Mouse (Mus musculus) kidney, adult 11 months (tissue): ENCODE measurements around the gene Cep63.

ENCODE experiments used
- DNase-seq: peaks from one replicate; pipeline ENCODE4 v3.0.0; 2022

Gene Cep63

DNA sequence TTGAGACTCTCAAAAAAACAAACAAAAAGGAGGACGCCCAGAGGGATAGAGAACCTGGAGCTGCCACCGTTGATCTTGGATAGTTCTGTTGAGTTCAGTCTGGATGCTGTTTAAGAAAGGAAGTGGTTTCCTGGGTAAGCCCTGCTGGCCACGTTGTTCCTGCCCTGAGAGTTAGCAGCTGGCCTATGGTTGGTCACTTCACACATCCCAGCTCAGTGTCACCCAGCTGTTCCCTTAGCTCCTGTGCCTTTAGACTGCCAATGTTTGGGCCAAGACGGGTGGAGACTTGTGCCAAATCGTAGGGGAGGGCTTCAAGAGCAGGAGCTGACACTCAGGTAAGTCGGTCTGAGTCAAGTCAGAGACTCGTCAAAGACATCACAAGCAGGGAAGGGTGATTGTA lies 2.7 kb upstream of the Cep63 start:
- no peak for DNase-seq

DNA sequence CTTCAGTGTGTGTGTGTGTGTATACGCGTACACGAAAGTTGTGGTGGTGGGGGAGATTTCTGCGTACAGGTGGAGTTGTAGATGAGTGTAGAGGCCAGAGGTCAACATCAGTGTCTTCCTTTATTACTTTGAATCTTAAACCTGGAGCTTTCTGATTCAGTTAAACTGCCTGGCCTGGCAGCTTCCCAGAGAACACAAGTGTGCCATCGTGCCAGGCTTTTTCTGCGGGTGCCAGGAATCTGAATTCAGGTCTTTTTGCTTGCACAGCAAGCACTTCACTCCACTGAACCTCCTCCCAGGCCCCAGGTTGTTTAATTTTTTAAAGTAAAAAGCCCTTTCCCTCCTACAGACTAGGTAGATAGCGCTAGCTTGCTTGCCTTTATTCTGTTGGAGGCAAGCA lies 1.1 kb upstream of the Cep63 start:
- DNase-seq: peak; percentile 53

DNA sequence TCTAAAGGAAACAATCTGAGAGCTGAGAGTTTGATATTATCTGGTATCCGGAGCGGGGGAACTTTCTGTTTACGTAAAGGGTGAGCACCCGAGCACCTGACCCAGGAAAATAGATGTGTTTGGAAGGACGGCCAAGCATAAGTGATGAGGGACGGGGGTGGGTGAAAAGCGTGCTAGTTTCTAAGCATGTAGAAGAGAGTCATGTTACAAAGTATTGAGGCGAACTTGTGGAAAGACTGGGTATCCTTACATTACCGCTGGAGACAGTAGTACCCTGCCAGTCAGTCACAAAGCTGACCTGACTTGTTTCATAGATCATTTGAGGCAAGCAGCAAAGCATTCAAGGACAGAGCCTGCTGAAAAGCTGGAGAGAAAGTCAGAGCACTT lies 498 bp upstream of the Cep63 start:
- DNase-seq: no peak

DNA sequence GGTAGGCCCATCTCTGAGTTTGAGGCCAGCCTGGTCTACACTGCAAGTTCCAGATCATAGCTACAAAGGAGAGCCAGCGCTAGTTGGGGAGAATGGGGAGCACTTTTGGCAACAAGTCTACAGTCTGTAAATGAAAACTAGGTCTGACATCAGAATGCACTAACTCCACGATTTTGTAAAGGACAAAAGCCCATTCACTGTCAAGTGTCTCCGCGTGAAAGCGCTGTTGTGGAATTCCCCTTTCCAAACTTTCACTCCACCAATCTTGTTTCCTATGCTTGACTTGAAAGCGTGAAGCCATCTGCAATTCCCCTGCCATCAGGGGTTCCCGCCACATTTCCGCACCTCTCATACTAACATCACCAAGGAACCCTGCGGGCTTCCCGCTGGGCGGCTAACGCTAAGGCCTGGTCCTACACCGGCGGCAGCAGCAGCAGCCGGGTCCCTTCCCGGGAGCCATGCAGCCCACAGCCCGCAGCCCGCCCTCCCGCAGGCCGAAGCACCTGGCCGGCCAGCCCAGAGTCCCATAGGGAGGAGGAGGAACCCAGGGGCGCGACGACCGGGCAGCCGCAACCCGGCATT lies 842 bp downstream of the Cep63 start:
- no peak for DNase-seq

DNA sequence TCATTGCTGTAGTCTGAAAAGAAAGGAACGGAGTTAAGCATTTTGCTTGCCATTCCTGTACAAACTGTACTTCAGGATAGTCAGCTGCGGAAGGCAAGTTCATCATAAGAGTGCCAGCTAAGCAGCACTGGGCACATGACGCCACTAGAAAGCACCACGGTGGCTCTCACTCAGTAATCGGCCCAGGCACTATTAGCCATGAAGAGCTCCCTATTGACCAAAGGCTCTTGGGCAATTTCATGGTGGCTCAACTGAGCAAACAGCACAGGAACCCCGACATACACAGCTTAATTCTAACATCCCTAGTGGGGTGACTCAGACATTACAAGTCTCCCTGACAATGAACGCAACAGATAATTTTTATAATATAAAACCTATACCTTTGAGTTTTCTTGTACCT lies 2.8 kb downstream of the Cep63 start:
- DNase-seq: no peak

DNA sequence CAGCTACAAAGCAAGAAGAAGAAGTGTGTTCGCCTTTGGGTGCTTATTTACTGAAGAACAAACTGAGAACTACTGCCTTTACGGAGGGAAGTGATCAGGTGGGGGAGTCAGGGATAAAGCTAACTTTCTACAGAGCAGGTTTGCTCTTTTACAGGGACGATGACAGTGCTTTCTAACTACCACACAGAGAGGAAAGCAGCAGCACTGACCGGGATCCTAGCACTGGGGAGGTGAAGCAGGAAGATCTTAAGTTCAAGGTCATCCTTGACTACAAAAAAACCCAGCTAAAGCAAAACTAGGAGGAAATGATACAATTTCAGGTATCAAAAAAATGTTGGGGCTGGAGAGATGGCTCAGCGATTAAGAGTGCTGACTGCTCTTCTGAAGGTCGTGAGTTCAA lies 3.5 kb downstream of the Cep63 start:
- DNase-seq: no peak

DNA sequence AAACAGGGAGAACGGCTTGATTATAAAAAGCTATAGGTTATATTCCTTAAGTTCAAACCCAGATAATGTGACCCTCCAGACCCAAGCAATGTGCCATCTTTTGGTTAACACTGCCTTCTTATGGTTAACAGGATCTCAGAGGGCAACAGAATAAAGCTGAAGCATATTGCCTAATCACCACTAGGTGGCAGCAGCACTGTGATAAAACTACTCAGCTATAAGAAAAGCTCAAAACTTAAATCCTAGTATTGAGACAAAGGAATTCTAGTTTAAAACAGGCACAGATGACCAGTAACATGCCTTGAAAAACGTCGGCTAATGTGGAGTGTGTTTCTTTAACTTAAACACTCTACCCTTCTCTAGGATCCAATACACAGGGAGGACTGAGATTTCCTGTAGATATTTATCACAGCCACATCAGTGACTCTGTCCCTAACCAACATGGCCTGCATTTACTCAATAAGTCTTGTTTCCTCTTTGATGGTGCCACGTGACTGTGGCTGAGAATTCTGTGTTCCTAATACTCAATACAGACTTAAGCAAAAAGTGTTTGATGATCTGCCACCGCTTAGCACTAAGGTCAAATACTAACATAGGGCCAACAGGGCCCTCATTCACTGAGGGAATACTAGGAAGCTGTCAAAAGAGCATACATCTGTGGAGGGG lies 4.0 kb downstream of the Cep63 start:
- DNase-seq: no peak

DNA sequence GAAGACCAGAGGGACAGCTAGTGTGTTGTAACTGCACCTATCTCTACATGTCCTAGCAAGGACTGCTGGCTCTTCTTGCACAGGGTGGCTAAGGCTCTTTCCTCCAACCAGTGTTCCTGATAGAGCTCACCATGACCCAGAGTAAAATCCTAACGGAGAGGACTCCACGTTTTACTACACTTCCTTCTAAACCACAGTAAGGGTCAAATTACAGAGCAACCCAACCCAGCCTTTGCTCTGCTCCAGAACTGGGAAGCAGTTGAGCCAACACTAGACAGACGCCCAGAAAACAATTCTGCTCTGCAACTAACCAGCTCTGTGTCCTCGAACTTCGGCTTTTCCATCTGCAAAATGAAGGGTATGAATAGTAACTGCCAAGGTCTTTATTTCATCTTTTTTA lies 4.9 kb downstream of the Cep63 start:
- no peak for DNase-seq

DNA sequence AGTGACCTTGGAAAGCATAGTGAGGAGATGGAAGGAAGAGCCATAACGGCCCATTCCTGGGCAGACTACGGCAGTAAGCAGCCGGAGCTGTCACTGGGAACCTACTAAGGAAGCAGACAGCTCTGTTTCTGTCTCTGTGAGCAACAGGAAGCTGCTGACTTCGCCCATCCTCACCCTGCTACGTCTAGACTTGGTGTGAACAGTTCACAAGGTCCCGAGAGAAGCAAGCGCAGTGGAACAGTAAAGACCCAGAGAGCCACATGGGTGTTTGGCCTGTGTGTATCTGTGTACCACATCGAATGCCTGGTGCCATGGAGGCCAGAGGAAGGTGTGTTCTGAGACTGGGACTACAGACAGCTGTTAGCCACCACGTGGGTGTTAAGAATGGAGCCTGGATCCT lies 10.1 kb downstream of the Cep63 start:
- no peak for DNase-seq

DNA sequence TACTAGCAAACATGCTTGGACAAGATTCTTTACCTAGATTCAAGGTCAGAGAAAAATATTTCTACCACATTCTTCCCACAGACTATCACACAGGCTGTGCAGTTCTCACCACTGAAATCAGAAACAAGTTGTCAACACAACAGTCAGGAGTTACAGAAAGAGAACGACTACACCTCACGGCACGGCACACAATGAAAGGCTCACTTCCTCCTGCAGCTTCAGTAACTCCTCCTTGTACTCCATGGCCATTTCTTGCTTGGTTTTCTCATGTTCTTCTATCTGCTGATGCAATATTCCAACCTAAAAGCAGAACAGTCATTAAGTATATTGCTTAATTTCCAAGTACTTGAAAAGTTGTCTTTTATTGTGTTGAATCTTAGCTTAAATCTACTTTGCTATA lies 11.3 kb downstream of the Cep63 start:
- DNase-seq: no peak

DNA sequence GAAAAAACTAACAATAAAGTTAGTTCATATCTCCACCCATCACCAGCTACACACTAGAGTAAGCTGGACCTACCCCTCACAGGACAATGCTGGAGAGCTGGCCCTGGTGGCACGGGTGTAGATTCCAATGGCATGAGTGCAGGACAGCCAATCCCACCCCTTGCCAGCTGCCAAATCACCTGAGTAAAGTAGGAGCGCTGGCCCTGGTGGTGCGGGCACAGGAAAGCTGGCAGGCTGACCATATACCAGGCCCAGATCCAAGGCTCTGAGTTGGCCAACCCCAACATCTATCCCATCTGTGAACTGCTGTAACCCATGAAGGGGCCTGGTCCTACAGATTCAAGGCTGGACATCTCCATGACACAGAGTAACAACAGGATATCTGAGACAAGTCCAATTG lies 17.1 kb downstream of the Cep63 start:
- DNase-seq: no peak

DNA sequence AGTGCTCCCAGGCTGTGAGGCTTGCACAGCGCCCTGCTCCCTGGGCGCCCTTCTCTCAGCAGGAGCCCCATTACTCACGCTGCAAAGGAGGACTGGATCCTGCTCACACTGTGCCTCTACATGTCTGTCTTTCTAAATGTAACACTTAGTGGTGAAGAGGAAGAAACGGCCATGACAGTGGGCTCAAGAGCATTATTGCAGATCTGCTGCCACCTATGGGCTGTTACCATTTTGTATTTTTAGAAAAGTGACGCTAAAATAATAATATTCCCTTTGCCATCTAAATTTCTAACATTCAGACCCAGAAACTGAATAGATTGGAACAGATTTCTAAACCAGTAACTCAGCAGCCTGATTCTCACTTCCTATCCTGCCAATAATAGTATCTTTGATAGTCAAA lies 18.9 kb downstream of the Cep63 start:
- no peak for DNase-seq

DNA sequence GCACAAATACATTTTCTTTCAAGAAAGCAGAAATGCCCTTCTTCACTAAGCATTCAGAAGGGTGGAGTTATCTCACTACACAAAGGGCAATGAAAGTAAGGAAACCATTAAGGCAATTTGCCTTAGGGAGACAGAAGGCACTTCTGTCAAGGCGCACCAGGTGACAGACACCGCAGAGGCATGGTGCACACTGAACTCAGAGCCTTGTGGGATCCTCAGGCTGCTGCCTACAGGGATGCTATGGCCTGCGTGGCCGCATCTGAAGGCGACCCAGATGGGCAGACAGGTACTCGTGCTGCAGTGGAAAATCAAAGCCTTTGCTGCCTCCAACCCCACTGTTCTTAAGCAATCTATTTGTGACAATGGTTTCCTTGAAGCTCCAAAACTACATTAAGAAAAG lies 21.2 kb downstream of the Cep63 start:
- DNase-seq: no peak

DNA sequence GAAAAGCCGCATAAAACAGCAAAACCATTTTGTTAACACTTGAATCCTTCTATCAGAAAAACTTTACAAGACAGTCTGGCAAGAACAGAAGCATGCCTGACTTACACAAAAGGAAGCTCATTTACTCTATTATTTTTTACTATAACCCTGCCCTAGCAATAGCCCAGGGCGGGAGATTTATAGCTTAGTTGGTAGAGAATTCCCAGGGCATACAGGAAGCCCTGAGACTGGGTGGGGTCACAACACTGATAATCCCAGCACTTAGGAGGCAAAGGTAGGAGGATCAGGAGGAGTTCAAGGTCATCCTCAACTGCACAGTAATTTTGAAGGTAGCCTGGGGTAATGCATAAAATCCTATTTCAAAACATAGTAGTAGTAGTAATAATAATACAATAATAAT lies 24.7 kb downstream of the Cep63 start:
- no peak for DNase-seq

DNA sequence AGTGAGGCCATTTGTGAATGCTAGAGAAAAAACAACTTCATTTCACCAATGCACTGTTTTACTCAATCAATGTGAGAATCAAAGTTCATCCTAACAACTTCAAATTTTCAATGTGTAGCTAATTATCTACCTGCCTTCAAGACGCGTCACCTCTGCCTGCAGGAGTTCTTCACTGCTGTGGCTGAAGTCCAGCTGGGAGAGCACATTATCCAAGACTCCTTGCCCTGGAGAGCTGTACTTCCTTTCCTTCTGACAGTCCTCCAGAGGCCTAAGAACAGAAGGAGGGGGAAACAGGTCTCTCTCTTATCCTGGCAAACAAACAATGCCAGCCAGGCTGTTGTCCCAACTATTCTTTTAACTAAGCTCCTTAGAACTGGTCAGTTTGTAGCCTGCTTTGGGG lies 25.1 kb downstream of the Cep63 start:
- DNase-seq: peak; percentile 62

DNA sequence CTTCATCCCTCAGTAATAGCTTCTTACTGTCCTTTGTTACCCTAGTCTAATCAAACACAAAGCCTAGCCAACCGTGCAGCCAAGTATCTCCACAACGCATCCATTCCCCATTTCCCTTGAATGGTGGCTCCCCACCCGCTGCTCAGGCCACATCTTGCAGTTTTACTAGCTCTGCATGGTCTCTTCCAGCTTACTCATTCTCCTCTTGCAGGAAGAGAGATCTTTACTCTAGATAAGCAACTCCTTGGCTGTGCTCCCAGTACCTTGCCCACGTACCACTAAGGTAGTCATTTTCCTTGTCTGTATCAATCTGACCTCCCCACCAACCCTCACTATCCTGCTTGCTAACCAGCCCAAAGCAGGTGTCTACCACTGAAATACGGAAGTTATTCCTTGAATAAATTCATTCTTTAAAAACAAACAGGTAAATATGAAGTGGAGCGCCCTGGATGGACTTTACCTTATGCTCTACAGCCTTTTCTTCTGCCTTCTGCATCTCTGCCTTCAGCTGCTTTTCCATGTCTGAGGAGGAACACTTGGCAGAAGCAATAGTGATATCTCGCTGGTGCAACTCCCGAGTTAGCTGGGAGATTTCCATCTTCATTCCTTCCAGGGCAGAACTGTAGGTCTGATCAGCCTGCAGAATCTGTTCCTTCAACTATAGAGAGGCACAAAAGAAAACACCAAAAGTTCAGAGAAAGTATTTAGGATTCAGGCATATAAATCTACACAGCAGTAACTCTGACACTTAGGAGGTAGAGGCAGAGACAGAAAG lies 30.5 kb downstream of the Cep63 start:
- DNase-seq: no peak

DNA sequence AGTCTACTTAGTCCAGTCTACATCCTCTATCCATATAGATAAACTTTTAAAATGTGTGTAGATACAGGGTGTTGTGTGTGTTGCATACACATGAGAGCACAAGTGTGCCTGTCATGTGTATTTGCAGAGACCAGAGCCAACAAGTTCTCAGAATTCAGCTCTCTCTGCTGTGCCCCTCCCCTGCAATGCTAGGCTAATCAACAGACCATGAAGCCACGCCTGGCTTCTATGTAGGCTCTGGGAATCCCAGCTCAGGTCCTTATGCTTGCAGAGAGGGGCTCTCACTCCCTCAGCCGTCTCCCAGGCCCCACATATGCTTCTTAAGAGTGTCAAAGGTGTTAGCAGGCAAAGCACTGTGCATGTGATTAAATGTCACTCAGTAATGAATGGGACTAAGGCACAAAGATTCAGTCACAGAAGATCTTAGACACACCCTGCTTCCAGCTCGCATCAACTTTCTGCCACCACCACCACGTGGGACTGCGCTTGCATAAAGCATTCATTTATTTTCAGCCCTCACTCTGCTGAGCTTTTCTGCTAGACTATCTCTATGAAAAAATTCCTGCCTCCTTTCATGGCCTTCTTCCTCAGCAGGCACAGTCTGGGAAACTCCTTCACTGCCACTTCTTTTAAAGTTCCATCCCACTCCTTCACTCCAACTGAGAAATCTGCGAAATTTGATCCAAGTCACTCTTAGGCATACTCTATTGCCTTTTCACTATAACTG lies 31.5 kb downstream of the Cep63 start:
- no peak for DNase-seq

DNA sequence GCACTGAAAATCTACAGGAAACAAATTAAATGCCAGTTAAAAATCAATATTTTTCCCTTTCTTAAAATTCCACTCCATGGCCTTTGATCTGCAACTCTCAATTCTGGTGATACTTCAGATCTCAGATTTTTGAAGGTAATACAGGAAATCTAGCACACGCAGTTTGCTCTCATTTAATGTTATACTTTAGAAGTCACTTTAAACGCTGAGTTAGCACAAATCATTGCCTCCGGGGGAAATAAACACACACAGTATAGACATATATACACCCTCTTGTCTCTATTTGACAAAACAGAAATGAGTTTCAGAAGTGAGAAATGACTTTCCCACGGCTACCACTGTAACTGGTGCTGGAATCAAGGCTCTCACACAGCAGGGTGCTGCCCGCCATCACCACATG lies 39.0 kb downstream of the Cep63 start:
- no peak for DNase-seq

DNA sequence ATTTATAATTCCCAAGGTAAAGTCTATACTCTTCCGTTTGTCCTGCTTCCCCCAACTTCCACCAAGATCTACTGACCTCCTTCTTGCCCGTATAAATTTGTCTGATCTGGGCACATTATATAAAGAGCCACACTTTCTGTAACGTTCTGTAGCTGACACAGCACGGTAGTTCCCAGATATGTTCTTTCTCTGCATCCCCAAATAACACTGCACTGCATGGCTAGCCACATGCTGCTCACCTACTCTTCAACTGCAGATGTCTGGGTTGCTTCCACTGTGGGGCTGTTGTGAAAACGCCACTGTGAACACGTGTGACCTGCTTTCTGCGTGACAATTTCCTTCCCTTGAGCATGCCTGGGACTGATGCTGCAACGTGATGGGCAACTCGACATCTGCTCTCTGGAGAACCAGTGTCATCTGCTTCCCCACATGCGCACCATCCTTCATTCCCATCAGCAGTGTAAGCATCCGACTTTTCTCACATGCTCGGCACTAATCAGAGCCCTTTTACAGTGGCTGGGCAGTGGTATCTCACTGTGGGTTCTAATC lies 44.3 kb downstream of the Cep63 start:
- DNase-seq: no peak

DNA sequence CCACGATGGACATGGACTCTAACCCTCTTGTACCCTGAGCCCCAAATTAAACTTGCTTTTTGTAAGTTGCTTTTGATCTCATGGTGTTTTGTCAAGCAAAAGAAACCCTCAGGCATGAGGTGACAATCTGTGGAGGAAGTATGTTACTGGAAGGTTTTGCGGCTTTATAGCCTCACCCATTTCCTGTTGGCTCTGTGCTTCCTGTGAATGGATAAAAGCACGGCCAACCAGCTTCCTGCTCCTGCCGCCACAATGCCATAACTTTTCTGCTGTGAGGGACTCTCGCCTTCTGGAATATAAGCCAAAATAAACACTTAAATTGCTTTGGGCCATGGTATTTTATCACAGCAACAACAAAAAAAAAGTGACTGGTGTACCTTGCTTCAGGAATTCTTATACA lies 48.9 kb downstream of the Cep63 start:
- DNase-seq: peak; percentile 15

DNA sequence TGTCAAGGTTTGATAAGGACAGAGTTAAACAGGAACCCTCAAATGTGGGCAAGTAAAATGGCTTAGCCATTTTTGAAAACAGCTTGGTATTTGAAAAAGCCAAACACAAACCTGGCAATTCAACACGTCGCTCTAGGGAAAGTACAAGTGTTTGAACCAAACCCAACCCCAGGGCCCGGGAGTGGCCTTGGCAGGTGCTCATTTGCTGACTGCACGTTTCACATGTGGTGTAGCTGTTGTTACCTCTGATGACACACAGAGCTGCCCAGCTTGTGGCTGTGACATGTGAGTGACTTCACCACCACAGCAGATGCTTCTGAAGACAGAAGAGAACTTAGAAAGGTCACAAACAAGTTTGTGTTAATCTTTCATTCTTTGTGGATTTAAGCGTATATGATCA lies 53.4 kb downstream of the Cep63 start:
- DNase-seq: no peak

DNA sequence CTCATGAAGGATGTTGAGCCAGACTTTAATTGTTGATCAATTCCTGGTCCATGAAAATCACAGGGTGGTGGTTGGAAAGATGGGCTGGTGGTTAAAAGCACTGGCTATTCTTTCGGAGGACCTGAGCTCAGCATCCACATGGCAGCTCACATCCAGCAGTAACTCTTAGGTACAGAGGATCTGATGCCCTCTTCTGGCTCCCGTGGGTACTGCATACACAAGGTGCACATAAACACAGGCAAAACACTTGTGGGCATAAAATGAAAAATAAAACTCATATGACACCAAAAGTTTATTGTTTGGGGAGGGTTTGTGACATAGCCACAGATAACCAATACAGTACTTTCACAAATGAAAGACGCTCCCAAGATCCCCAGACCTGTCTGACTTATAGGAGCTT lies 67.9 kb downstream of the Cep63 start:
- DNase-seq: no peak

DNA sequence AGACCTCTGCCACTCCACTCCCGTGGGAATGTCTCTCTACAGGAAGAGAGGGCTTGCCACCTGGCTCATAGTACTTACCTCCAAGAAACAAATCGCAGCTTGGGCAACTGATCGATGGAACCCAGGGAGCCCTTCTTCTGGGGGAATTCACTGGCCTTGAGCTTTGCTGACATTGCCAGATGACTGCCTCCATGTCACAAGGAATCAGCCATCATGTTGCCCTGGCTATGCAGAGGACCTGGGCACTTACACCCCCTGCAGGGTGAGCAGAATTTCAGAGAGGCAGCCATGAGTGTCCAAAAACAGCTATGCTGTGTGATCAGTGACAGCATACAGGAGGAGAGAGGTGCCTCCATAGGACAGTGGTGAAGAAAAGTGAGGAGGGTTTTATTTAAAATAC lies 72.6 kb downstream of the Cep63 start:
- no peak for DNase-seq

DNA sequence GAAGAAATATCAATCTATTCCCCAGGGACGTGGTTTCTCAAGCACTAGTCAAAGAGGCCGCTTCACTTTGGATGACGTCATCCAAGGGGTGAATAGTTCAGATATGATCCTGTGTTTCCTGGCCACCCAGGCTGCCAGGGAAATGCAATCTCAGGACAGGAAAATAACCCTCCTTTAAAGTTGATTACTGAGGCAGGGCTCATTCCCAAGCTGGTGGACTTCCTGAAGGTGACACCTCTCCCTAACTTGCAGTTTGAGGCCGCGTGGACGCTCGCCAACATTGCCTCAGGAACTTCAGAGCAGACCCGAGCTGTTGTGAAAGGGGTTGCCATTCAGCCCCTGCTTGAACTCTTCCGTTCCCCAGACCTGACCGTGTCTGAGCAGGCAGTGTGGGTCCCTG lies 74.6 kb downstream of the Cep63 start:
- DNase-seq: peak; percentile 19
